Mouse (Mus musculus): ENCODE measurements around the gene Apol7c. TPM values are rescaled to one million over a fixed set of nuclear protein-coding genes. Genes with fewer than 3 reads are reported as not detected.
A peak's percentile ranks its signal among the peaks of the same experiment; 100 is the strongest.
"Not testable (repeated sequence)": the region's sequence is repeated elsewhere in the genome, so short reads cannot be mapped to it uniquely, and the experiment has no call there.

The Apol7c gene
- not detected in 2 replicates for polyA plus RNA-seq (2016; fragmentation: Nextera tagmentation; extraction: Ambion mirVana)

DNA sequence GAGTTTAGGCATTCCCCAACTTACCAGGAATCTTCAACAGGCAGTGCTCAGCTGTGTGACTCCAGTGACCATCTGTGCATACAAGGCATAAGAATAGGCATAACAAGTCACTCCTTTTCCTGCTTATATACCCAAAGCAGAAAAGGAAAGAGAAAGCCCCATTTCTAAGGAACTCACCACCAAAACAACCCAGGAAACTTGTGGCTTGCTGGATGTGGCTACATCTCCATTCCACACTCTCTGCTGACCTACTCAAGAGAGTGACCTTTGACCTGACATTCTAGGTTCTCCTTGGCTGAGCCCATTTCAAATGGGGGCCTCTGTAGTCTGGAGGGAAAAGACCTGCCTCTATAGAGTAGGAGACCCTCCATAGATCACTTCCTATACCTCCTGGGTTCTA is at the start of gene Apol7c:
Gene Apol7c, minus strand, starts transcription at position 101 of the 400 bp plus-strand sequence.
- Histone ChIP-seq H3K9ac (no peak within 1 kb of the TSS), H3K9me3 (replicated peaks) (no peaks in the 10 kb centered on the region), H3K27ac (ENCODE audit: poor library complexity, severe bottlenecking) (no peak within 1 kb of the TSS), H3K27me3 (replicated peaks) (no peaks in the 10 kb centered on the region), H3K4me2 (no peak within 1 kb of the TSS), H3K4me1 (replicated peaks) (no peaks in the 10 kb centered on the region), H3K36me3 (no peaks in the 10 kb centered on the region), H3K4me3 (no peak within 1 kb of the TSS)
- ATAC-seq (ENCODE audit: insufficient number of reproducible peaks, low FRiP score): no peak

DNA sequence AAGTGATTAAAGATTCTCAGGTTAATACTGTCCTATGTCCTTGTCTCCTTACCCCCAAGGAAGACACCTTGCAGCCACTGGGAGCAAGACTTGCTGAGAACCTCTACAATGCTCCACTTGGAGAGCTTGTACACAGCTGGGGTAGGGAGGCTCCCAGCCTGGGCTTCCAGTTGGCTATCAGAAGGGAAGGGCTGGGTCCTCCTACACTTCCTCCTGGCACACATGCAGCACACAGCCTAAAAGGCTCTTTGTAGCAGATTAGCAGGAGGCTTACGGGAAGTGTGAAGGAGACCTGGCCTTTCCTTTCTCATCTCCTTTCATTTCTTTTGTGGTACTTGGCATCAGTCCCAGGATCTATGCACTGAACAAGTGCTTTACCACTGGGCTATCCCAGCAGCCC is 48.6 kb upstream of the Apol7c start:
- Histone ChIP-seq H3K4me1 (replicated peaks) (0 out of 2 replicates have a peak, but pooled peaks cover 5% of the 10 kb centered on the region), H3K27ac (ENCODE audit: poor library complexity, severe bottlenecking) (peak overlapping the region; percentile 57), H3K27me3 (replicated peaks) (no peaks in the 10 kb centered on the region), H3K4me2 (no peak overlapping the region), H3K9ac (no peak overlapping the region), H3K36me3 (no peaks in the 10 kb centered on the region), H3K4me3 (no peak overlapping the region), H3K9me3 (replicated peaks) (peaks cover 7% of the 10 kb centered on the region; the same call in 1 of the 2 replicates)
- 27% methylated on average over 1 of the region's 1 CpGs for WGBS
- ATAC-seq (ENCODE audit: insufficient number of reproducible peaks, low FRiP score): peak; percentile 89

DNA sequence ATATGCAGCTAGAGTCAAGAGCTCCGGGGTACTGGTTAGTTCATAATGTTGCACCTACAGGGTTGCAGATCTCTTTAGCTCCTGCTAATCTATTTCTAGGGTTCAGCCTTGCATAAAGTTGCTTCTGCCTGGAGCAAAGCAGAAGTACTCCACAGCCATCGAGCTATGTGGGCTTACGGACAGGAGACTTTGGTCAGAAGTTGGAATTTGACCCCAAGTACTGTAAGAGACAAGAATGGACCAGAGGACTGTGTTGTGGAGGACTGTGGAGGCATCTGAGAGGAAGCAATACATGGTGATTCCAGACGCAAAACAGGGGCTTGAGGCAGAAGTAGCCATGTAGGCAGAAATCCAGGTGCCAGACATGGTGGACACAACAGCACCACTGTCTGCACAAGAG is 46.2 kb upstream of the Apol7c start:
- H3K4me3 ChIP-seq: no peak overlapping the region
- H3K9ac ChIP-seq: no peak overlapping the region
- no peak for ATAC-seq (ENCODE audit: insufficient number of reproducible peaks, low FRiP score)
- no peak overlapping the region for H3K4me2 ChIP-seq
- peaks cover 7% of the 10 kb centered on the region; the same call in 1 of the 2 replicates for H3K9me3 ChIP-seq (replicated peaks)
- H3K36me3 ChIP-seq: no peaks in the 10 kb centered on the region
- H3K4me1 ChIP-seq (replicated peaks): 0 out of 2 replicates have a peak, but pooled peaks cover 5% of the 10 kb centered on the region
- H3K27ac ChIP-seq (ENCODE audit: poor library complexity, severe bottlenecking): no peak overlapping the region
- WGBS: 85% methylated on average over 4 of the region's 4 CpGs
- H3K27me3 ChIP-seq (replicated peaks): no peaks in the 10 kb centered on the region

DNA sequence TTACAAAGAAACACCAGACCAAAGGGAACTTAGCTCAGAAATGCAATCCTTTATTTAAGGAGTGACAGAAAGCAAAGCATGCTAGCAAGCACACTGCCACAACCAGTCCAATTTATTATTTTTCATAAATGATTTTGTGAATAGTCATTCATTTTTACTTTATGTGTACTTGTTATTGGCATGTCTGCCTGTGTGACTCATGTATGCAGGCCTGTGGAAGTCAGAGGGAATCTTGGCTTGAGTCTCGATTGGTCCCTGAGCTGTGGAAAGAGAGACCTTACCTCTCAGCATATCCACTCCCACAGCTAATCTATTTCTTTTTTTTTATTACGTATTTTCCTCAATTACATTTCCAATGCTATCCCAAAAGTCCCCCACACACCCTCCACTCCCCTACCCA is 45.7 kb upstream of the Apol7c start:
- no peak overlapping the region for H3K9ac ChIP-seq
- H3K27ac ChIP-seq (ENCODE audit: poor library complexity, severe bottlenecking): no peak overlapping the region
- H3K4me1 ChIP-seq (replicated peaks): 0 out of 2 replicates have a peak, but pooled peaks cover 5% of the 10 kb centered on the region
- H3K4me2 ChIP-seq: no peak overlapping the region
- no peak for ATAC-seq (ENCODE audit: insufficient number of reproducible peaks, low FRiP score)
- H3K9me3 ChIP-seq (replicated peaks): peaks cover 7% of the 10 kb centered on the region; the same call in 1 of the 2 replicates
- H3K27me3 ChIP-seq (replicated peaks): no peaks in the 10 kb centered on the region
- WGBS: 81% methylated on average over 2 of the region's 2 CpGs
- H3K4me3 ChIP-seq: no peak overlapping the region
- H3K36me3 ChIP-seq: no peaks in the 10 kb centered on the region

DNA sequence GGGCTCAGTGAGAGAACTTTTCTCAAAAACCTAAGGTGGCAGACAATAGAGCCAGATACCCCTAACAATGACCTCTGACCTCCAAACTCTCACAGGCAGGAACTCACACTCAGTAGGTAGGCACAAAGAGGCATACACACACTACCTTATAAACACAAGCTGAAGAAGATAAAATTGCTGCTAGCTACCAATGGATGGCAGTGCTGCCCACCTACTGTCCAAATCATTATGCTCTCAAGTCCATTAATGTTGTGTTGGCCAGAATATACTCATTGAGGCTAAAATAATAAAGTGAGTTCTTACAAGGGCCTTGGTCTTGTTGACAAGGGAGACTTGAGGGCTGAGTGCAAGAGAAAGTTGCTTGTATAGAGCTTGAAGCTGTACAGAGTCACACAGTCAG is 30.1 kb upstream of the Apol7c start:
- H3K9me3 ChIP-seq (replicated peaks): no peaks in the 10 kb centered on the region
- no peak overlapping the region for H3K9ac ChIP-seq
- ATAC-seq (ENCODE audit: insufficient number of reproducible peaks, low FRiP score): no peak
- no peak overlapping the region for H3K4me2 ChIP-seq
- H3K27me3 ChIP-seq (replicated peaks): no peaks in the 10 kb centered on the region
- no peaks in the 10 kb centered on the region for H3K36me3 ChIP-seq
- no peak overlapping the region for H3K4me3 ChIP-seq
- no peaks in the 10 kb centered on the region for H3K4me1 ChIP-seq (replicated peaks)
- no peak overlapping the region for H3K27ac ChIP-seq (ENCODE audit: poor library complexity, severe bottlenecking)

DNA sequence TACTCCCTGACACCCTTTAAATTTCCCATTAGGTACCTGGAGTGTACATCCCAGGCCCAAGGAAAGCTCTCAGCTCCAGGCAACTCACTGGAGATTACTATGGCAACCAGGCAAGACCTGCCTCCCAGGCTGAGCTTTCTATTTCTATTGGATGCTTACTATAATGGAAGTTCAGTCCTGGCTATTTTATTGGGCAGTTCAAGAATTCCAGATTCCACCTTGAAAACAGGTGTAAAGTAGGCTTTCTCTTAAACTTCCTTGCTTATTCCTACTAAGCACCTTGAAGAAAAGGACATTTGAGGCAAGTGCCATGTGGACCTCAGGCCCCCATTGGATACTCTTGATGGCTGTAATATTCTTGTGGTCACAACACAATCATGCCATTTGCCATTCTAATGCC is 28.7 kb upstream of the Apol7c start, which contains the start of gene 1700025B11Rik:
Gene 1700025B11Rik, minus strand, starts transcription at position 101 of the 400 bp plus-strand sequence.
- ATAC-seq (ENCODE audit: insufficient number of reproducible peaks, low FRiP score): no peak
- no peak within 1 kb of the TSS for H3K4me3 ChIP-seq
- no peak within 1 kb of the TSS for H3K4me2 ChIP-seq
- H3K27me3 ChIP-seq (replicated peaks): no peaks in the 10 kb centered on the region
- no peak within 1 kb of the TSS for H3K27ac ChIP-seq (ENCODE audit: poor library complexity, severe bottlenecking)
- no peak within 1 kb of the TSS for H3K9ac ChIP-seq
- H3K9me3 ChIP-seq (replicated peaks): no peaks in the 10 kb centered on the region
- H3K36me3 ChIP-seq: no peaks in the 10 kb centered on the region
- no peaks in the 10 kb centered on the region for H3K4me1 ChIP-seq (replicated peaks)

DNA sequence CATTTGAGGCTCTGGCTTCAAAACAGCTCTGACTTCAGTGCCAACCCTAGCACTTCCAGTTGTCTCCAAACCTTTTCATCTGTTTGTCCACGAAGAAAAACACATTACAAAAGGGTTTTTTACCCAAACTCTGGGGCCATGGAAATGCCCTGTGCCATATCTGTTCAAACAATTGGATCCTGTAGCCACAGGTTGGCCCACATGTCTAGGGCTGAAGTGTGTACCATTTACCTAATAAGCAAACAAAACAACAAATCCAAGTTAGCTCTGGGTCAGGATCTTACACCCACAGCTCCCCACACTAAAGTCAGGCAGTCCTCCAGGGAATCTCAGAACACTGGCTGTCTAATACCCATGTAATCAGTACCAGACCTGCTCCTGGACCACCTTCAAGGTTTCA is 6.1 kb upstream of the Apol7c start:
- not testable (repeated sequence) for H3K9ac ChIP-seq; H3K4me2 ChIP-seq; H3K4me1 ChIP-seq (replicated peaks); H3K9me3 ChIP-seq (replicated peaks); H3K36me3 ChIP-seq; ATAC-seq (ENCODE audit: insufficient number of reproducible peaks, low FRiP score); H3K4me3 ChIP-seq; H3K27ac ChIP-seq (ENCODE audit: poor library complexity, severe bottlenecking); H3K27me3 ChIP-seq (replicated peaks)
- 13% methylated on average over 1 of the region's 1 CpGs for WGBS

DNA sequence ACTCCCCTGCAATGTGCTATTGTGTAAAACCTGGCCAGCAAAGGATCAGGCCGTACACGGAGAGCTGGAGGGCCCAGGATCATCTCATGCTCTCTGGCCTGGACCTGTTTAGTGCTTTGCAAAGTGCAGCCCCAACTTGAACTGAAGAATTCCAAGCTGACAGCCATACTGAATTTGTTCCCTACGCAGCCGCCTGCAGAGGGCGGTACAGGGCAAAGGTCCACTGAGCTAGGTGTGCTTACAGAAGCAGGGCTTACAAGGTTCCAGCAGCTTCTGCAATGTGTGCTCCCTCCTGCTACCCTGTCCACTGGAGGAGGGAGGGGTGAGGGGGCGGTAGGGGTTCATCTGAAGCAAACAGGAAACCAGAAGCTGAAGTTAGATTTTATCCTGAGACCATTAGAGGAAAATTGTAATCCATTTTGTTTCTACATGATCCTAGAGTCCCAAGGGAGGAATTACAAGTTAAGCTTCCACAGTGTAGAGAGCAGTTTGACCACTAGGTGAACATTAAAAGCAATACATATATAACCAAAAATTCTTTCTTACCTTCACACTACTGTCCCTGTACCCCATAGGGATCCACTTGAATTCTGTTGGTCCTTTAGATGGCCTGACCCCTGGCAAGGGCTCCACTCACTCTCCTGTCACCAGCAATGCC is 9.8 kb downstream of the Apol7c start:
- H3K27me3 ChIP-seq (replicated peaks); ATAC-seq (ENCODE audit: insufficient number of reproducible peaks, low FRiP score); H3K4me1 ChIP-seq (replicated peaks); H3K9me3 ChIP-seq (replicated peaks); H3K36me3 ChIP-seq; H3K27ac ChIP-seq (ENCODE audit: poor library complexity, severe bottlenecking); H3K9ac ChIP-seq; H3K4me3 ChIP-seq; H3K4me2 ChIP-seq: not testable (repeated sequence)
- 18% methylated on average over 6 of the region's 6 CpGs for WGBS

DNA sequence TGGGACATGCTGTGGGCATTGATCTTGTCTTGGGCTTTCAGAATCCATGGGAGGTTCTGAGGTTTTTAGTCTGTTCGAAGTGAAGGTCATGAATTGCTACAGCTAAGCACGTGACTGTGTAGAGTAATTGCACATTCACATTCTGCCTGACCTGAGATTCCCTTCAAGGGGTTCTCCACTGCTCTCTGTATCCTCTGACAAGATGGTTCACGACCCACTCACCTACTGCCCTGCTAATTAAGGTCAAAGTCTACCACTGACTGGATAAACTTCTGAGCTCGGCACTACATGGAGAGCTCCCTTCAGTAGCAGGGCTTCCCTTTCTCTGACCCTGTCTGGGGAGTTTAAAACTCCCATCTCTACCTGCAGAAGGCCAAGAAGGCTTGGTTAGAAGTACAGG is 12.5 kb downstream of the Apol7c start:
- ATAC-seq (ENCODE audit: insufficient number of reproducible peaks, low FRiP score): not testable (repeated sequence)

DNA sequence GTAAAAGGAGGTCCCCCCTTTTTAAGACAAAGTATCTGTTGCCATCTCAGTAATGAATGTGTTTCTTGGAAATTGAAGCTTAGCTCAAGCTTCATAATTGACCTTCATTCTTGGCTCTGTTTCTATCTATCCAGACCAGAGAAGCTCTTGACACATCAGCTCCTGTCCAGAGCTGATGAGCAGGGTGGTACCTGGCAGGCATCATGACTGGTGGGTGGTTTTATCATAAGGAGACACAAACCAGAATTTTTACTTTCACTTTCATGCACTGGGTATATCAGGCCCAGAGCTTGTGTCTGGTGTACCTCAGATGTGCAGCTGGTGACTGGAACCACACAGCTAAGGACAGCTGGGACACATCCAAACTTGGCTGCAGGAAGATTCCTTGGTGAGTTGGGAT is 25.1 kb downstream of the Apol7c start, which contains the start of gene Apol11a:
Gene Apol11a, plus strand, starts transcription at position 306 of the 400 bp plus-strand sequence.
- ATAC-seq (ENCODE audit: insufficient number of reproducible peaks, low FRiP score); H3K9me3 ChIP-seq (replicated peaks); H3K4me3 ChIP-seq; H3K4me1 ChIP-seq (replicated peaks); H3K27ac ChIP-seq (ENCODE audit: poor library complexity, severe bottlenecking); H3K9ac ChIP-seq; H3K36me3 ChIP-seq; H3K4me2 ChIP-seq; H3K27me3 ChIP-seq (replicated peaks): not testable (repeated sequence)

More for the DNA sequence above, 12.5 kb downstream of the Apol7c start:
- not testable (repeated sequence) for H3K4me3 ChIP-seq; H3K9ac ChIP-seq; H3K36me3 ChIP-seq; H3K4me1 ChIP-seq (replicated peaks); H3K27ac ChIP-seq (ENCODE audit: poor library complexity, severe bottlenecking); H3K9me3 ChIP-seq (replicated peaks); H3K27me3 ChIP-seq (replicated peaks); H3K4me2 ChIP-seq
- WGBS: 63% methylated on average over 4 of the region's 4 CpGs

DNA sequence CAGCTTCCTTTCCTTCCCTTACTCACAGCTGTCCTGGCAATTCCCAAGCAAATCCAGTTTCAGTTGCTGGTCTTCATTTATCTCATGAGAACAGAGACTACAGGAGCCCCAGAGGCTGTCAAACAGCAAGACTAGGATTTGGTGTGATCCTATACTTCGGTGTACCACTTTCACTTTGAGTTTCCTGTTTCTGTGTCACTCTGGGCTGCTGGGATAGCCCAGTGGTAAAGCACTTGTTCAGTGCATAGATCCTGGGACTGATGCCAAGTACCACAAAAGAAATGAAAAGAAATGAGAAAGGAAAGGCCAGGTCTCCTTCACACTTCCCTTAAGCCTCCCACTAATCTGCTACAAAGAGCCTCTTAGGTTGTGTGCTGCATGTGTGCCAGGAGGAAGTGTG is 38.4 kb downstream of the Apol7c start:
- H3K27ac ChIP-seq (ENCODE audit: poor library complexity, severe bottlenecking); H3K27me3 ChIP-seq (replicated peaks); H3K36me3 ChIP-seq; H3K9me3 ChIP-seq (replicated peaks); H3K4me2 ChIP-seq; H3K4me1 ChIP-seq (replicated peaks); H3K9ac ChIP-seq; H3K4me3 ChIP-seq: not testable (repeated sequence)
- WGBS: 52% methylated on average over 1 of the region's 1 CpGs
- ATAC-seq (ENCODE audit: insufficient number of reproducible peaks, low FRiP score): 0 out of 2 replicates have a peak, but pooled peaks have one; percentile 45

DNA sequence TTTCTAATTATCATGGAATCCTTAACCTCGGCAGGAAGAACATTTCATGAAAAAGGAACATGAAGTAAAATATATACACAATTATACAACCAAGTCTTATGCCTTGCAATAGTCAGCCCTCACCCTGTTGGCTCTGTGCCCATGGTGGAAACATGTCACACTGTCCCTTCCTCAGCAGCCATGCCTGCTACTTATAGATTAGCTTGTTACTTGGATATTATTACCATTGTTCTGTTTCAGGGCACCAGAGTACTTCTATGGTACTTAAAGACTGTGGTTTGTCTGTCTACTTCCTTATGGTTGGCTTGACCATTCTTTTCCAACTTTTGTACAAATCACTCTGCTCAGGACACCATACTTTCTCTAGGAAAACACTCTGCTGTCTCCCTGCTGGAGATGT is 39.9 kb downstream of the Apol7c start:
- no CpG with 5 or more reads among the region's 1 CpGs for WGBS
- not testable (repeated sequence) for ATAC-seq (ENCODE audit: insufficient number of reproducible peaks, low FRiP score); H3K9ac ChIP-seq

More for the DNA sequence above, 39.9 kb downstream of the Apol7c start:
- not testable (repeated sequence) for H3K36me3 ChIP-seq; H3K27me3 ChIP-seq (replicated peaks); H3K9me3 ChIP-seq (replicated peaks); H3K4me1 ChIP-seq (replicated peaks); H3K4me2 ChIP-seq; H3K27ac ChIP-seq (ENCODE audit: poor library complexity, severe bottlenecking); H3K4me3 ChIP-seq

Data from heart, embryonic 12.5 days (tissue).